Mouse (Mus musculus) ovary, postnatal 14 days (tissue): ENCODE results near the gene Npcd.

Experiments used
- DNase-seq: peaks from one replicate; pipeline ENCODE4 v3.0.0; 2022; ENCODE audit warnings: low spot score

The Npcd gene

GRCm38 (mm10) chr15:79834130-79834880, at the start of gene Npcd, which contains the start of gene Cbx6:
Npcd (minus strand) TSS chr15:79834237.
Cbx6 (minus strand) TSS chr15:79834688.
- DNase-seq = peak; percentile 98

GRCm38 (mm10) chr15:79883352-79883822, 49.4 kb upstream of the Npcd start:
- peak; percentile 96 for DNase-seq

DNA sequence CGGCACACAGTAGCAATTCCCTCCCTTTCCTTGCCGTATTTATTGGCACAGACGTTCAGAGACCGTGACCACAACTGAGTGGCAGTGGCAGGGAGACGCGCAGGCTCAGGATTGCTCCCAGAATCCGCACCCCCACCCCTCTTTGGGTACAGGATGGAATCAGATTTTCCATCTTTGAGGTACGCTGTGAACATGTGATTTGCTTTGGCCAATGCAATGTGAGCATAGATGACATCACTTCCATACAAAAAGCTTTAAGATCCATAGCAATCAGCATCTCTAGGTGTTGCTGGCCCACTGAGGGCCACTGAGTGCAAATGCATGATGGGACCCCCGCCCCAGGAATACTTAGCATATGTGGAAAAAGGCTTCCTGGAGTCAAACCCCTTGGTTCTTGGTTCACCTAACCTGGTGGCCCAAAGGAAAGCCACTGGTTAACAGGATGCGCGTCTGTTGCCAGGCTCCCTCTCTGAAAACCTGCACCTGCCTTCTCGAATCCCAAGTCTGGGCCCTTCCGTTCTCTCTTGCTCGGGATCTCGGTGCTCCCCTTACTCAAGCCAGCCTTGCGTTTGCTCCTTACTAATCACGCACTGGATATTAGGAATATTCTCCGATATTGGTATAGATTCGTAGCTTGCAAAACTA, 48.7 kb upstream of the Npcd start:
- DNase-seq = no peak

DNA sequence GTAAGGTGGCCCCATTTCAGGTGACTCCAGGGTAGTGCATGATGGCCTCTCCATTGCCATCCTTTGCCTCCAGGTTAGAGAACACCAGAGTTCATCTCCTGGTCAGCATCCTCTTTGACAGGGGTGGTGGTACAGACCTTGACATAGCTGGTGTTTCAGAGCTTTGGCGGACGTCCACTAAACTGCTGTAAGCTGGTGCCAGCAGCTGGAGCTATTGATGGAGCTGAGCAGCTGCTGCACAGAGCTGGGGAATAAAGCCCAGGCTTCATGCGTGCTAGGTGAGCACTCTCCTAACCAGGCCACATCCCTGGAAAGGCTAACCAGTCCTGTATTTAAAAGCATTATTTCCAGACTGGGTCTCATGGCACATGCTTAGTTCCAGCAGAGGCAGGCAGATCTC, 46.4 kb upstream of the Npcd start:
- no peak for DNase-seq

GRCm38 (mm10) chr15:79879319-79879718, 45.3 kb upstream of the Npcd start:
- peak; percentile 89 for DNase-seq

DNA sequence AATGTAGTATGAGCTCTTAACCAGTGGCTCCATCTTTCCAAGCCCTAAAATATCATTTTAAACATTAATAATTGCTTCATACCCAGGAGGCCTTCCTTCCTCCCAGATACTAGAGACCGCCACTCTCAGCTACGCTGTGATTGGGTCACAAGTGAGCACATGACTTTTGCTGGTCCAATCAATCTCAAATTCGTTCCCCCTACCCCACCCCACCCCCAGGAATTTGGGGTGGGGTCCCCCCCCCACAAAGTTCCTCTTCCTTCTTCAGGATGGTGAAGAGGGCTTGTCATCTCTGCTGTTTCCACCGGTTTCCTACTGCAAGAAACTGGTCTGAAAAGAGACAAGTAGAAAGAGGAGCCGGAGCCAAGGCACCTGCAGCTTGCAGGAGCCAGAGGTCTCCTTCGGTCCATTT, 44.7 kb upstream of the Npcd start:
- DNase-seq = peak; percentile 22

DNA sequence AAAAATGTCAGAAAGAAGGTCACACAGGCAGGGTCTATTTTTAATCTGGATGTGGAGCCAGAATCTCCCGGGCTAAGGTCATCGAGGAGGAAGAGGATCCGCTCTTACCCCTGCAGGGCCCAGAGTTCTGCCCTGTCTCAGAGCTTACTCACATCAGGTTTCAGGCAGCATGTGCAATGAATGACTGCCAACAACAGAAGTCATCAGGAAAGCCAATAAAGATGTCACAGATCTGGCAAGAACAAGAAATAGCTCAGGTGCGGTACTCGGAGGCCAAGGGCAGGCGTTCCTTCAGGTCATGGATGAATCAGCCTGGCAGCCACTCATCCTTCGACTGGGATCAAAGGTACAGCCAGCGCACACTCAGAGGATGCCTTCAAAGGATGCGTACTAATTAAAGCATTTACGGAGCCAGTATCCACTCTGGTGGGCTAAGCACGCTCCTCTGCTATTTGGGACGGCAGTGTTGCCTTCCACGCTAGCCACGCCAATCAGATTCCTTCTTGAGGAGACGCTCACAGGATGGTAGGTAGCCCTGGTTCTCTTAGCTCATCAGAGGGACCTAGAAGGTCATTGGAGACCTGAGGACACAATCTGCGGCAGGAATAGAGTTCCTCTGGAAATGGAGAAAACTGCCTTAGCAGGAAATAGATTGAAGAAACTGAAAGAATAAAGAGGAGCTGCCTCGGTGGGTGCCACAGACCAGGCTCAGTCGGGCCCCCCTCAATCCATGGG, 41.4 kb upstream of the Npcd start:
- no peak for DNase-seq

- DNase-seq = no peak
These were observed 40.0 kb upstream of the Npcd start for GRCm38 (mm10) chr15:79873995-79874394.

DNA sequence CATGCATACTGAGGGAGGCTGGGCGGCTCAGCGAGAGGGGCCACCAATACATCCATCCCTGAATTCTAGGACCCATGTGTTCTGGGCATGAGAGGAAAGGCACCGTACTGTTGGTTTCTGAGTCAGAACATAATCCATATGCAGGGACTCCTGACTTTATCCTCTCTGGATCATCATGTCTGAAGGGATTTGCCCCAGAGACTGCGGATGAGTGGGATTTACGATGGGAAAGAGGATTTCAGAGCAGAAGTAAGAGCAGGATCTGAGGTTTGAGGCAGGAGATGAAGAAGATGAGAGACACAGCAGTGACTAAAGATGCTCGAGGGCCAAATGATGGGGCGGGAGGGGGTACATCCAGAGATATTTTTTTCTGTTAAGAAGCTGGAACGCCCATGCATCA, 39.5 kb upstream of the Npcd start:
- no peak for DNase-seq

DNA sequence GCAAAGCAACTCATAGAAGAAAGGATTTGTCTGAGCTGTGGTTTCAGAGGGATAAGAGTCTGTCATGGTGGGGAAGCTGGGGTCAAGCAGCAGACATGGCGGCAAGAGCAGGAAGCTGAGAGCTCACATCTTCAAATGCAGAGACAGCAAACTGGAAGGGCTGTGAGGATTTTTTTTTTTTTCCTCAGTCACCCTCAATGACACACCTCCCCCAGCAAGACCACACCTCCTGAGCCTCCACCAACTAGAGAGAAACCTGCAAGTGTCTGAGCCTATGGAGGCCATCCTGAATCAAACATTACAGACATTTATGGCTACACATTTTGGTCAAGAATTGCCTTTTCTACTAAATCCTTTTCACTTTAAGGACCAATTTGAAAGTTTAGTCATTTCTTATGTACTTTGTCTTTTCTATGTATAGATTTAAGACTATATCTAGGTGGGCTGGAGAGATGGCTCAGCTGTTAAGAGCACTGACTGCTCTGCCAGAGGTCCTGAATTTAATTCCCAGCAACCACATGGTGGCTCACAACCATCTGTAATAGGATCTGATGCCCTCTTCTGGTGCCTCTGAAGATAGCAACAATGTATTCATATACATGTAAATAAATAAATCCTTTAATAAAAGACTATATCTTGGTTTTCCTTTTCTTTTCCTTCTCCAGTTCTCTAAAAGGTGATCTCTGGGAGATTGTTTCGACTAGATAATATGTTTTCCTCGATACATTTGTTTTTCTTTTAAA, 33.4 kb upstream of the Npcd start:
- DNase-seq = no peak

DNA sequence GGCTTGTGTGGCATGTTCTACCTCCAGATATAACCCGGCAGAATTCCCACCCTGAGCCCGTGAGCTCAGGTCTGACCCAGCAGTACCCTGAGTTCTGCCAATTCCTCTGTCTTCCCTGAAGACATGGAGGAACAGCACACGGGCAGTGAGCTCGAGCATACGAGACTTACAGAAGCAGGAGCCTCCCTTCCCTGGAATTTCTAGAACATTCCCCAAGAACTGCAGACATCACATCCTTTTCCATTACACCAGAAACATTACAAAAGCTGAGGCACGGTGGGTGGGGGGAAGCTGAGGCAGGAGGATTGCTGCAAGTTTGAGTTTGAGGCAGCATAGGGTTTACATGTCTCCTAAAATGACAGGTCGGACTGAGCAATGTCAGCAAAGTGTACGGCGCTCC, 25.8 kb upstream of the Npcd start:
- no peak for DNase-seq

DNA sequence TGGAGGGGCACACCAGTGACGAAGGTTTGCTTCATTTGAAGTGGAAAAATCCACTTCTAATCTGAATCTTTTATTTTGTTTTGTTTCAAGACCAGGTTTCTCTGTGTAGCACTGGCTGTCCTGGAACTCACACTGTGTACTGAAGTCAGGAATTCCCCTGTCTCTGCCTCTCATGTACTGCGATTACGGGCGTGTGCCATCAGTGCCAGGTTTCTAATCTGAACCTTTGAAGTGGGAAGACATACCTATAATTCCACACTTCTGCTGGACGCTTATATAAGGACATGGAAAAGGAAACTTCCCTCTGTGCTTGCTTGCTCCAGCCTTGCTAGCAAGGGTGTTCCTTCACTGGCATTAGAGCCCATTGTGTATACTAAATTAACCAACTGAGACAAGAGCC, 24.9 kb upstream of the Npcd start:
- no peak for DNase-seq

GRCm38 (mm10) chr15:79850143-79850542, 16.1 kb upstream of the Npcd start:
- DNase-seq = no peak

DNA sequence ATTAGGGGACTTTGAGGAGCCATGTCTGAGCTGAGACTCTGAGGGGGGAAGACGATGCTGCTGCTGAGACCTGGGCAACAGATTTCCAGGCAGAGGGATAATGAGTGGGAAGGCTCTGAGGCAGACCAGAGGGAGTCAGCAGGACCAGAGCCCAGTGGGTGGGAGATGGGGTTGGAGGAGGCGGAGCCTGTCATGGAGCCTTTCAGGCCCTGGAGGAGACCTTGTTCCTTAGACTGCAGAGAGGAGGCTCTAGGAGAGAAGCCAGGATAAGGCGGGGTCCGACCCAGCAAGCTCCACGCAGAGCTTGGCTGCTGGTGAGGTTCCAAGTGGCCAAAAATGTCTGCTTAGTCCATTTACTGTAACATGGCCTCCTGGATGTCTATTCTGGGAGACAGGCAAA, 13.1 kb upstream of the Npcd start:
- peak; percentile 53 for DNase-seq

DNA sequence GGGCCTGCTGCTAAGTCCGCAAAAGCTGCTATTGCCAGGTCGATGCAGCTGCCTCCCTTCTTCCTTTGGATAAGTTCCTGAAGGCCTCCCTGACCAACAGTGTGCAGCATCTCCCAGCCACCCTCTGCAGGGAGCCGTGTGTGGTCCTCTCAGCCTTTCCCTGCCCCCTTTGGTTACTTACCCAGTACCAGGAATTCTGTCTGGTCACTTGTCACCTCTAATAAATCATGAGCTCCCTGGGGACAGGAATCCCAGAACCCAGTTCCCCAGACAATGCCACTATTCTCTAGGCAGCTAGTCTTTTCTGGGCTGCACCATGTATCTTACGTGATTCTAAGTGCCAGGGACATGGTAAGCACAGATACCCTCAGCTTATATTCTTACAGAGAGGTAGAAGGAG, 11.9 kb upstream of the Npcd start:
- no peak for DNase-seq

GRCm38 (mm10) chr15:79842985-79843384, 8.9 kb upstream of the Npcd start:
- no peak for DNase-seq

GRCm38 (mm10) chr15:79840281-79840680, 6.2 kb upstream of the Npcd start:
- DNase-seq = no peak

- no peak for DNase-seq
These were observed 834 bp upstream of the Npcd start for GRCm38 (mm10) chr15:79834881-79835260.

- no peak for DNase-seq
These were observed 586 bp downstream of the Npcd start for GRCm38 (mm10) chr15:79833251-79834050.

DNA sequence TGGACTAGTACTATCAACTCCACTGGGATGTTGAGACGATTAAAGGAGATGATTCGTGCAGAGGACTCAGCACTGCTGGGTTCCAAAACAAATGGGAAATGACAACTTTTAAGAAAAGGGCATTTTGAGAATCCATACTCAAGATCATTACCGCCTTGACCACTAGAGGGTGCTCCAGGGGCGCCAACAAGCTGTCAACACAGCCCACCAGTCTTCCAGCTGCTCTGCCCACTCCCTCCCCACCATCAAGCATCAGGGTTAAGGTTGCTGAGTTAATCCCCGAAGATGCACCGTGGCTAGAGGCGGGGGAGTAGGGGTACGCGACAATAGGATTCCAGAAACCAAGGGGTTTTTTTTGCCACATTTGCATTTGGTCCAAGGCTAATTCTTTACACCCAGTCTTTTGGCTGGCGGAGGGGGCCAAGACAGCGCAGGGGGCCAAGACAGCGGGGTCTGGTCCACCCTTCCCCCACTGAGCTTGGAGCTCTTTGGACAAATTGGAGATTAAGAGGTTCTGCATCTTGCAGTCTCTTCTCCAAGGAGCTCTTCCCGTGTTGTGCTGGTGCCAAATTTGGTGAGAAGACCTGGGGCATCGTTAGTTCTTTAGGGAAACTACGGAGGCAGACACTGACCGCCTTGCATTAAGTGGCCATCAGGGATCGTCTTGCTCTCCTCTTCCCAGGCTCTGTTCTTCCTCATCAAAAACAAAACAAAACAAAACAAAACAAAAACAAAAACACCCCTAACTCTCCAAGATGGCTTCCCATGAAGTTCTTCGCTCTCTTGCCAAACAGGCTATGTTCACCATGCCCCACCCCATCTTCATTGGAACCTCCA, 1.8 kb downstream of the Npcd start:
- peak; percentile 79 for DNase-seq
